Mouse (Mus musculus): ENCODE data around the gene Mrrf. TPM values are rescaled to one million over a fixed set of nuclear protein-coding genes. Genes with fewer than 3 reads are reported as not detected.
A peak's percentile ranks its signal among the peaks of the same experiment; 100 is the strongest.

Mrrf gene
- polyA plus RNA-seq (2014; fragmentation: Nextera tagmentation; extraction: Ambion mirVana), result 37.2 and 39.9 TPM in 2 replicates

- no peaks in the 10 kb centered on the region for H3K27me3 ChIP-seq (replicated peaks; ENCODE audit: control insufficient read depth, insufficient read depth, low read length)
- DNase-seq (ENCODE audit: low spot score), result peak; percentile 89
- H3K4me2 ChIP-seq (ENCODE audit: low read length), result peak within 1 kb of the TSS; percentile 59
- H3K27ac ChIP-seq (ENCODE audit: low read depth, low read length), result peak within 1 kb of the TSS; percentile 71
- peak within 1 kb of the TSS; percentile 80 for H3K4me3 ChIP-seq (ENCODE audit: low read depth, low read length)
- H3K9me3 ChIP-seq (replicated peaks; ENCODE audit: control insufficient read depth, low read length), result no peaks in the 10 kb centered on the region
- H3K36me3 ChIP-seq (ENCODE audit: control insufficient read depth, insufficient read depth, low read length), result peaks cover 28% of the 10 kb centered on the region
- WGBS, result under 1% methylated on average over 50 of the region's 50 CpGs
- peak within 1 kb of the TSS; percentile 85 for H3K9ac ChIP-seq (ENCODE audit: low read length)
- peak; percentile 98 for ATAC-seq
- peaks cover 13% of the 10 kb centered on the region for H3K4me1 ChIP-seq (ENCODE audit: control insufficient read depth, insufficient read depth, low read length)
Measured at GRCm38 (mm10) chr2:36136300-36136941, at the start of gene Mrrf, which contains the start of gene Rbm18. Gene Mrrf, plus strand, starts transcription at chr2:36136389. Gene Rbm18, minus strand, starts transcription at chr2:36136773.

GRCm38 (mm10) chr2:36089190-36089589, 47.0 kb upstream of the Mrrf start:
- ATAC-seq, result no peak
- no peak overlapping the region for H3K4me3 ChIP-seq (ENCODE audit: low read depth, low read length)
- WGBS, result 11% methylated on average over 3 of the region's 3 CpGs

GRCm38 (mm10) chr2:36090853-36091741, 45.1 kb upstream of the Mrrf start:
- Histone ChIP-seq H3K36me3 (ENCODE audit: control insufficient read depth, insufficient read depth, low read length) (no peaks in the 10 kb centered on the region), H3K9ac (ENCODE audit: low read length) (peak overlapping the region; percentile 37; the same call in 1 of the 2 replicates), H3K4me2 (ENCODE audit: low read length) (peak overlapping the region; percentile 59), H3K27me3 (replicated peaks; ENCODE audit: control insufficient read depth, insufficient read depth, low read length) (peaks cover 71% of the 10 kb centered on the region), H3K27ac (ENCODE audit: low read depth, low read length) (no peak overlapping the region), H3K9me3 (replicated peaks; ENCODE audit: control insufficient read depth, low read length) (no peaks in the 10 kb centered on the region), H3K4me3 (ENCODE audit: low read depth, low read length) (peak overlapping the region; percentile 27), H3K4me1 (ENCODE audit: control insufficient read depth, insufficient read depth, low read length) (peaks cover 7% of the 10 kb centered on the region)
- peak; percentile 72 for DNase-seq (ENCODE audit: low spot score)
- peak; percentile 67 for ATAC-seq
- 2% methylated on average over 69 of the region's 70 CpGs for WGBS

More at GRCm38 (mm10) chr2:36089190-36089589, 47.0 kb upstream of the Mrrf start:
- no peak overlapping the region for H3K9ac ChIP-seq (ENCODE audit: low read length)
- peaks cover 7% of the 10 kb centered on the region for H3K4me1 ChIP-seq (ENCODE audit: control insufficient read depth, insufficient read depth, low read length)
- no peak for DNase-seq (ENCODE audit: low spot score)
- H3K4me2 ChIP-seq (ENCODE audit: low read length), result 0 out of 2 replicates have a peak overlapping the region, but pooled peaks have one; percentile 4
- H3K9me3 ChIP-seq (replicated peaks; ENCODE audit: control insufficient read depth, low read length), result no peaks in the 10 kb centered on the region
- H3K36me3 ChIP-seq (ENCODE audit: control insufficient read depth, insufficient read depth, low read length), result no peaks in the 10 kb centered on the region
- peaks cover 56% of the 10 kb centered on the region for H3K27me3 ChIP-seq (replicated peaks; ENCODE audit: control insufficient read depth, insufficient read depth, low read length)
- no peak overlapping the region for H3K27ac ChIP-seq (ENCODE audit: low read depth, low read length)

- H3K4me1 ChIP-seq (ENCODE audit: control insufficient read depth, insufficient read depth, low read length), result peaks cover 7% of the 10 kb centered on the region
- WGBS, result 0% methylated on average over 4 of the region's 4 CpGs
- no peak for ATAC-seq
Measured at GRCm38 (mm10) chr2:36092748-36093147, 43.4 kb upstream of the Mrrf start.

GRCm38 (mm10) chr2:36093301-36093700, 42.9 kb upstream of the Mrrf start:
- peak overlapping the region; percentile 31; the same call in 1 of the 2 replicates for H3K4me2 ChIP-seq (ENCODE audit: low read length)
- peaks cover 7% of the 10 kb centered on the region for H3K4me1 ChIP-seq (ENCODE audit: control insufficient read depth, insufficient read depth, low read length)
- no peak for DNase-seq (ENCODE audit: low spot score)
- no peak for ATAC-seq
- H3K27me3 ChIP-seq (replicated peaks; ENCODE audit: control insufficient read depth, insufficient read depth, low read length), result peaks cover 92% of the 10 kb centered on the region
- H3K27ac ChIP-seq (ENCODE audit: low read depth, low read length), result no peak overlapping the region
- no peaks in the 10 kb centered on the region for H3K36me3 ChIP-seq (ENCODE audit: control insufficient read depth, insufficient read depth, low read length)
- no peak overlapping the region for H3K9ac ChIP-seq (ENCODE audit: low read length)
- H3K4me3 ChIP-seq (ENCODE audit: low read depth, low read length), result no peak overlapping the region
- WGBS, result 12% methylated on average over 7 of the region's 7 CpGs
- H3K9me3 ChIP-seq (replicated peaks; ENCODE audit: control insufficient read depth, low read length), result no peaks in the 10 kb centered on the region

More at GRCm38 (mm10) chr2:36092748-36093147, 43.4 kb upstream of the Mrrf start:
- Histone ChIP-seq H3K4me3 (ENCODE audit: low read depth, low read length) (no peak overlapping the region), H3K36me3 (ENCODE audit: control insufficient read depth, insufficient read depth, low read length) (no peaks in the 10 kb centered on the region), H3K9me3 (replicated peaks; ENCODE audit: control insufficient read depth, low read length) (no peaks in the 10 kb centered on the region), H3K27me3 (replicated peaks; ENCODE audit: control insufficient read depth, insufficient read depth, low read length) (peaks cover 86% of the 10 kb centered on the region), H3K27ac (ENCODE audit: low read depth, low read length) (no peak overlapping the region), H3K4me2 (ENCODE audit: low read length) (no peak overlapping the region; the same call in 1 of the 2 replicates), H3K9ac (ENCODE audit: low read length) (no peak overlapping the region)
- no peak for DNase-seq (ENCODE audit: low spot score)

- H3K27ac ChIP-seq (ENCODE audit: low read depth, low read length), result no peak overlapping the region
- H3K9me3 ChIP-seq (replicated peaks; ENCODE audit: control insufficient read depth, low read length), result no peaks in the 10 kb centered on the region
- DNase-seq (ENCODE audit: low spot score) (no peak), ATAC-seq (no peak)
- WGBS, result 3% methylated on average over 31 of the region's 31 CpGs
- H3K27me3 ChIP-seq (replicated peaks; ENCODE audit: control insufficient read depth, insufficient read depth, low read length), result peaks cover 92% of the 10 kb centered on the region
- H3K4me1 ChIP-seq (ENCODE audit: control insufficient read depth, insufficient read depth, low read length), result peaks cover 7% of the 10 kb centered on the region
- H3K4me3 ChIP-seq (ENCODE audit: low read depth, low read length), result 0 out of 2 replicates have a peak overlapping the region, but pooled peaks have one; percentile 6
- peak overlapping the region; percentile 31 for H3K4me2 ChIP-seq (ENCODE audit: low read length)
- peak overlapping the region; percentile 13; the same call in 1 of the 2 replicates for H3K9ac ChIP-seq (ENCODE audit: low read length)
- H3K36me3 ChIP-seq (ENCODE audit: control insufficient read depth, insufficient read depth, low read length), result no peaks in the 10 kb centered on the region
Measured at GRCm38 (mm10) chr2:36093914-36094475, 42.2 kb upstream of the Mrrf start.

GRCm38 (mm10) chr2:36097129-36097815, 38.9 kb upstream of the Mrrf start:
- 0 out of 2 replicates have a peak overlapping the region, but pooled peaks have one; percentile 22 for H3K27ac ChIP-seq (ENCODE audit: low read depth, low read length)

GRCm38 (mm10) chr2:36098021-36098420, 38.2 kb upstream of the Mrrf start:
- peak overlapping the region; percentile 0; the same call in 1 of the 2 replicates for H3K4me3 ChIP-seq (ENCODE audit: low read depth, low read length)

More at GRCm38 (mm10) chr2:36097129-36097815, 38.9 kb upstream of the Mrrf start:
- peak overlapping the region; percentile 52 for H3K4me2 ChIP-seq (ENCODE audit: low read length)
- peak overlapping the region; percentile 38; the same call in 1 of the 2 replicates for H3K9ac ChIP-seq (ENCODE audit: low read length)
- H3K4me1 ChIP-seq (ENCODE audit: control insufficient read depth, insufficient read depth, low read length), result no peaks in the 10 kb centered on the region
- H3K36me3 ChIP-seq (ENCODE audit: control insufficient read depth, insufficient read depth, low read length), result no peaks in the 10 kb centered on the region
- H3K9me3 ChIP-seq (replicated peaks; ENCODE audit: control insufficient read depth, low read length), result no peaks in the 10 kb centered on the region
- H3K27me3 ChIP-seq (replicated peaks; ENCODE audit: control insufficient read depth, insufficient read depth, low read length), result peaks cover 90% of the 10 kb centered on the region
- ATAC-seq (no peak), DNase-seq (ENCODE audit: low spot score) (no peak)
- peak overlapping the region; percentile 0 for H3K4me3 ChIP-seq (ENCODE audit: low read depth, low read length)
- WGBS, result 1% methylated on average over 18 of the region's 18 CpGs

More at GRCm38 (mm10) chr2:36098021-36098420, 38.2 kb upstream of the Mrrf start:
- H3K9ac ChIP-seq (ENCODE audit: low read length), result peak overlapping the region; percentile 38
- no peaks in the 10 kb centered on the region for H3K4me1 ChIP-seq (ENCODE audit: control insufficient read depth, insufficient read depth, low read length)
- H3K36me3 ChIP-seq (ENCODE audit: control insufficient read depth, insufficient read depth, low read length), result no peaks in the 10 kb centered on the region
- no peaks in the 10 kb centered on the region for H3K9me3 ChIP-seq (replicated peaks; ENCODE audit: control insufficient read depth, low read length)
- peaks cover 88% of the 10 kb centered on the region for H3K27me3 ChIP-seq (replicated peaks; ENCODE audit: control insufficient read depth, insufficient read depth, low read length)
- 2% methylated on average over 5 of the region's 5 CpGs for WGBS
- ATAC-seq (no peak), DNase-seq (ENCODE audit: low spot score) (no peak)
- no peak overlapping the region for H3K27ac ChIP-seq (ENCODE audit: low read depth, low read length)
- H3K4me2 ChIP-seq (ENCODE audit: low read length), result peak overlapping the region; percentile 52
